Mouse (Mus musculus) layer of hippocampus, postnatal 36 days (tissue): ENCODE measurements around the gene Doxl2. TPM values are rescaled to one million over a fixed set of nuclear protein-coding genes. Genes with fewer than 3 reads are reported as not detected.
"Not testable (repeated sequence)": the region's sequence is repeated elsewhere in the genome, so short reads cannot be mapped to it uniquely, and the experiment has no call there.

Source experiments
- DNase-seq, 2 experiments: peaks; one replicate each; pipeline ENCODE4 v3.0.0; 2022
- total RNA-seq, 2 experiments: library from RNA; stranded (reverse); gene quantifications; 2 replicates each; pipeline ENCODE4 v1.2.3; 2021

Doxl2 gene
- total RNA-seq = not detected

- no peak for DNase-seq
These were observed at the start of gene Doxl2 for GRCm38 (mm10) chr6:48974663-48975062. Gene Doxl2 (plus strand): TSS chr6:48974963.

- DNase-seq = no peak
These were observed 45.2 kb upstream of the Doxl2 start, which contains the start of gene 1600015I10Rik for GRCm38 (mm10) chr6:48929595-48929994. Gene 1600015I10Rik (plus strand): TSS chr6:48929895.

GRCm38 (mm10) chr6:48949596-48949995 lies 25.2 kb upstream of the Doxl2 start:
- DNase-seq = no peak

- DNase-seq = no peak
These were observed 24.1 kb upstream of the Doxl2 start for GRCm38 (mm10) chr6:48950676-48951075.

GRCm38 (mm10) chr6:48951630-48952029 lies 23.1 kb upstream of the Doxl2 start:
- DNase-seq = no peak

- no peak for DNase-seq
These were observed 21.5 kb upstream of the Doxl2 start for GRCm38 (mm10) chr6:48953220-48953619.

GRCm38 (mm10) chr6:48954211-48954610 lies 20.6 kb upstream of the Doxl2 start:
- no peak for DNase-seq

GRCm38 (mm10) chr6:48954946-48955345 lies 19.8 kb upstream of the Doxl2 start:
- DNase-seq = peak; percentile 11 to 14

GRCm38 (mm10) chr6:48956785-48957184 lies 18.0 kb upstream of the Doxl2 start:
- DNase-seq = no peak

- peak; percentile 5 to 7 for DNase-seq
These were observed 16.7 kb upstream of the Doxl2 start for GRCm38 (mm10) chr6:48958053-48958452.

- DNase-seq = not testable (repeated sequence)
These were observed 15.6 kb upstream of the Doxl2 start for GRCm38 (mm10) chr6:48959151-48959550.

- not testable (repeated sequence) for DNase-seq
These were observed 8.1 kb upstream of the Doxl2 start for GRCm38 (mm10) chr6:48966696-48967095.

- no peak for DNase-seq
These were observed 6.9 kb upstream of the Doxl2 start for GRCm38 (mm10) chr6:48967868-48968267.

GRCm38 (mm10) chr6:48979616-48980015 lies 4.9 kb downstream of the Doxl2 start:
- DNase-seq = no peak

GRCm38 (mm10) chr6:48982305-48982704 lies 7.5 kb downstream of the Doxl2 start:
- peak; percentile 7 to 32 for DNase-seq

GRCm38 (mm10) chr6:48986444-48986990 lies 11.8 kb downstream of the Doxl2 start, which contains the start of gene Svs1:
Gene Svs1 (plus strand): TSS chr6:48986861.
- no peak for DNase-seq

- no peak for DNase-seq
These were observed 15.2 kb downstream of the Doxl2 start for GRCm38 (mm10) chr6:48989971-48990370.

GRCm38 (mm10) chr6:48991991-48992390 lies 17.2 kb downstream of the Doxl2 start:
- no peak for DNase-seq

GRCm38 (mm10) chr6:48998186-48998585 lies 23.4 kb downstream of the Doxl2 start:
- DNase-seq = no peak

GRCm38 (mm10) chr6:48998796-48999195 lies 24.0 kb downstream of the Doxl2 start:
- no peak for DNase-seq

- no peak for DNase-seq
These were observed 28.6 kb downstream of the Doxl2 start for GRCm38 (mm10) chr6:49003381-49003780.

GRCm38 (mm10) chr6:49007981-49008380 lies 33.2 kb downstream of the Doxl2 start:
- peak; percentile 50 to 57 for DNase-seq

- DNase-seq = no peak
These were observed 33.8 kb downstream of the Doxl2 start for GRCm38 (mm10) chr6:49008420-49009160.

- no peak for DNase-seq
These were observed 34.4 kb downstream of the Doxl2 start for GRCm38 (mm10) chr6:49009161-49009555.
